Mouse (Mus musculus) heart, embryonic 16.5 days (tissue): ENCODE data around the gene Arpc5l. TPM values are rescaled to one million over a fixed set of nuclear protein-coding genes. Genes with fewer than 3 reads are reported as not detected.
A peak's percentile ranks its signal among the peaks of the same experiment; 100 is the strongest.

Source experiments
- ATAC-seq: fragments of 200-750 bp; cut with Nextera tagmentation; replicated peaks from 2 replicates; pipeline ENCODE4 v1.8.0; 2017; ENCODE audit warnings: moderate number of reproducible peaks; ENCODE audit not compliant: insufficient read depth, low FRiP score; ENCODE audit errors: extremely low read depth
- H3K27ac ChIP-seq: fragments of 300-500 bp; sonication (generic); 2 replicates; pipeline ENCODE4 v1.5.1; 2014; ENCODE audit warnings: mild to moderate bottlenecking, low read length, control low read depth, moderate library complexity
- H3K27me3 ChIP-seq: fragments of 300-500 bp; sonication (generic); 2 replicates; pipeline ENCODE4 v1.6.1; 2014; ENCODE audit warnings: low read length, mixed read lengths; ENCODE audit not compliant: control insufficient read depth, insufficient read depth
- H3K36me3 ChIP-seq: fragments of 300-500 bp; sonication (generic); 2 replicates; pipeline ENCODE4 v1.6.1; 2014; ENCODE audit not compliant: control insufficient read depth, insufficient read depth
- H3K4me1 ChIP-seq: fragments of 300-500 bp; sonication (generic); 2 replicates; pipeline ENCODE4 v1.6.1; 2014; ENCODE audit warnings: low read length, mixed read lengths; ENCODE audit not compliant: control insufficient read depth, insufficient read depth
- H3K4me2 ChIP-seq: fragments of 300-500 bp; sonication (generic); 2 replicates; pipeline ENCODE4 v1.6.1; 2014; ENCODE audit warnings: low read depth, mild to moderate bottlenecking, control low read depth, low read length
- H3K4me3 ChIP-seq: fragments of 300-500 bp; sonication (generic); 2 replicates; pipeline ENCODE4 v1.5.1; 2014; ENCODE audit warnings: mild to moderate bottlenecking, control low read depth, low read length
- H3K9ac ChIP-seq: fragments of 300-500 bp; sonication (generic); 2 replicates; pipeline ENCODE4 v1.6.1; 2014; ENCODE audit warnings: low read length, control low read depth
- H3K9me3 ChIP-seq: fragments of 300-500 bp; sonication (generic); replicated peaks from 2 replicates; pipeline ENCODE4 v1.6.1; 2016; ENCODE audit warnings: low read length; ENCODE audit not compliant: control insufficient read depth
- WGBS: fragments of 180-500 bp; shearing (Covaris S2); extraction: QIAGEN DNeasy Blood & Tissue Kit; methylation state at CpG from one replicate; pipeline ENCODE4 v1.1.7; 2014; 5-methylcytosine and 5-hydroxymethylcytosine counted together
- polyA plus RNA-seq: library from polyadenylated mRNA; unstranded; fragments of >200 nt; fragmentation: Nextera tagmentation; extraction: Ambion mirVana; gene quantifications from 2 replicates; pipeline ENCODE4 v1.2.1, GENCODE M21; 2015

The Arpc5l gene
- polyA plus RNA-seq, 1 experiment from 2014 or later = 83.3 TPM

GRCm38 (mm10) chr2:39016581-39016980, 11.4 kb downstream of the Arpc5l start:
- 82% methylated on average over 3 of the region's 3 CpGs for WGBS
- Histone ChIP-seq H3K27me3 (no peaks in the 10 kb centered on the region), H3K4me2 (no peak overlapping the region), H3K4me3 (no peak overlapping the region), H3K9ac (no peak overlapping the region), H3K36me3 (peaks cover 63% of the 10 kb centered on the region), H3K4me1 (peaks cover 3% of the 10 kb centered on the region), H3K27ac (no peak overlapping the region), H3K9me3 (no peaks in the 10 kb centered on the region)
- no peak for ATAC-seq

- H3K9ac ChIP-seq = no peak overlapping the region
- 71% methylated on average over 1 of the region's 1 CpGs for WGBS
- ATAC-seq = no peak
- H3K27me3 ChIP-seq = no peaks in the 10 kb centered on the region
- no peak overlapping the region for H3K4me3 ChIP-seq
- no peak overlapping the region for H3K4me2 ChIP-seq
- H3K4me1 ChIP-seq = no peaks in the 10 kb centered on the region
- H3K9me3 ChIP-seq = no peaks in the 10 kb centered on the region
- H3K36me3 ChIP-seq = peaks cover 72% of the 10 kb centered on the region
- no peak overlapping the region for H3K27ac ChIP-seq
Observed at GRCm38 (mm10) chr2:39020004-39020403, 14.9 kb downstream of the Arpc5l start.

- Histone ChIP-seq H3K4me1 (no peaks in the 10 kb centered on the region), H3K27ac (no peak overlapping the region), H3K27me3 (no peaks in the 10 kb centered on the region), H3K9me3 (no peaks in the 10 kb centered on the region), H3K36me3 (peaks cover 54% of the 10 kb centered on the region), H3K4me3 (no peak overlapping the region), H3K4me2 (no peak overlapping the region), H3K9ac (no peak overlapping the region)
- 84% methylated on average over 1 of the region's 1 CpGs for WGBS
- no peak for ATAC-seq
Observed at GRCm38 (mm10) chr2:39031611-39032010, 26.5 kb downstream of the Arpc5l start.

- Histone ChIP-seq H3K9me3 (no peaks in the 10 kb centered on the region), H3K36me3 (peaks cover 46% of the 10 kb centered on the region), H3K4me1 (no peaks in the 10 kb centered on the region), H3K27ac (no peak overlapping the region), H3K4me3 (no peak overlapping the region), H3K4me2 (no peak overlapping the region), H3K9ac (no peak overlapping the region), H3K27me3 (no peaks in the 10 kb centered on the region)
- no peak for ATAC-seq
- WGBS = 94% methylated on average over 1 of the region's 1 CpGs
Observed at GRCm38 (mm10) chr2:39040215-39040614, 35.1 kb downstream of the Arpc5l start.

DNA sequence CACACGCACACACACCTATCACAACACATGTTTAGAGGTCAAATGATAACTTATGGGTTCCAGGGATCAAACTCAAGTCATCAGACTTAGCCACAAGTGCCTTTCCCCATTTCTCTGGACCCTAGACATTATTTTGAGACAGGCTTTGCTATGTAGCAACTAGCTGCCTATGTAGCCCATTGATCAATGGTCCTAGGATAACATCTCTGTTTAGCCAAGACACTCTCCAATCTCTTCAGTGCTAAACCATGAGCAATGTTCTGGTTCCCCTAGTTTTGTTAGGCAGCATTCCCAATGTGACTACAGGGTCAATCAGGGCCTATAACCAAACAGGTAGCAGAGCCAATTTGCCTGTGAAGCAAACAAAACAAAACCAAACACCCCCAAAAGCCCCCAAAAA, 43.4 kb downstream of the Arpc5l start:
- H3K4me2 ChIP-seq = no peak overlapping the region
- 93% methylated on average over 1 of the region's 1 CpGs for WGBS
- ATAC-seq = no peak
- no peak overlapping the region for H3K9ac ChIP-seq
- no peaks in the 10 kb centered on the region for H3K9me3 ChIP-seq
- no peak overlapping the region for H3K4me3 ChIP-seq
- peaks cover 39% of the 10 kb centered on the region for H3K36me3 ChIP-seq
- no peaks in the 10 kb centered on the region for H3K27me3 ChIP-seq
- no peaks in the 10 kb centered on the region for H3K4me1 ChIP-seq
- H3K27ac ChIP-seq = no peak overlapping the region

DNA sequence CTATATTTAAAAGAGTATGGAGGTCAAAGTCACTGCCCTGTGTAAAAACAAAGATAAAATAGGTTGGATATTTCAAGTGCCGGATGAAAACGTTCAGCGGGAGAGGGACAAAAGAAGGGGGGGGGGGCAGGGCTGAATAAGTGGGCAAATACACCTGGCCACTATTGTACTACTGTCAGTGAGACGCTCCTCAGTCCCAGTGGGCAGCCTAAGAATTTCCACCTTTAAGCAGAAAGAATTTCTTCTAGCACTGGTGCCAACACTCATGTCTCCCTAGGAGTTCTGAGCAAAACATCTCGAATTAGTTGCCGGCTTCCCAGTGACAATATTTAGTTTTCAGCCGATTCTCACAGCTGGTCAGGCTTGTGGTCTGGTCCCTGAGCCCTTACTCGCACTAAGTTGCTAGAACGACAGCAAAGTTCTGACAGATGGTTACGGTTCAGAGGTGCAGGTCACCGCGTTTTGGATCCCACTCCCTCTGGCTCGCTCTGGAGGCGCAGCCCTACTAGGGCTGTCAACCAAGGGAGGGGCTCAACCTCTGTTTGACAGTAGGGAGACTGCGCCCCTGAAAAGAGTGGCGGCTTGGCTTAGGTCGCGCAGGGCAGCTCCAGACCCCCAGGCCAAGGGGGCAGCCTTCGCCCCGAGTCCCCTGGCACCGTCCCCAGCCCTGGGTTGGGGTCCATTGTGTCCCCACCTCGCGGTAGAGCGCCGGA, 59.7 kb downstream of the Arpc5l start:
- peak overlapping the region; percentile 93 for H3K27ac ChIP-seq

More for the DNA sequence above, 59.7 kb downstream of the Arpc5l start:
- Histone ChIP-seq H3K4me1 (peaks cover 7% of the 10 kb centered on the region), H3K9me3 (no peaks in the 10 kb centered on the region), H3K27me3 (no peaks in the 10 kb centered on the region), H3K4me2 (peak overlapping the region; percentile 92), H3K9ac (peak overlapping the region; percentile 99), H3K36me3 (peaks cover 8% of the 10 kb centered on the region), H3K4me3 (peak overlapping the region; percentile 96)
- WGBS = 2% methylated on average over 25 of the region's 25 CpGs
- peak; percentile 79 for ATAC-seq

Other genes with a start within 250 kb of the Arpc5l start
- gene Nr6a1, start 77.7 kb upstream of the Arpc5l start, polyA plus RNA-seq = 0.55 and 0.62 TPM in 2 replicates
- gene Olfml2a, start 73.4 kb upstream of the Arpc5l start, polyA plus RNA-seq = 6.7 and 8.1 TPM in 2 replicates
- 1.2 and 1.3 TPM in 2 replicates for gene Wdr38, start 7.9 kb upstream of the Arpc5l start, polyA plus RNA-seq
- 479 and 487 TPM in 2 replicates for gene Rpl35, start 276 bp downstream of the Arpc5l start, polyA plus RNA-seq
- gene Golga1, start 60.2 kb downstream of the Arpc5l start, polyA plus RNA-seq = 18.6 and 19.7 TPM in 2 replicates
- 5.3 and 5.4 TPM in 2 replicates for gene Scai, start 185.4 kb downstream of the Arpc5l start, polyA plus RNA-seq
- 49.4 and 55.4 TPM in 2 replicates for gene Ppp6c, start 221.1 kb downstream of the Arpc5l start, polyA plus RNA-seq